Mouse (Mus musculus) layer of hippocampus, postnatal 10 days (tissue): Measurements from ENCODE around the gene 4930518I15Rik. TPM values are rescaled to one million over a fixed set of nuclear protein-coding genes. Genes with fewer than 3 reads are reported as not detected.
"Not testable (repeated sequence)": the region's sequence is repeated elsewhere in the genome, so short reads cannot be mapped to it uniquely, and the experiment has no call there.

Experiments
- DNase-seq, 2 experiments: peaks; one replicate each; pipeline ENCODE4 v3.0.0; 2021; ENCODE audit warnings: low spot score in 2 of 2
- total RNA-seq, 2 experiments: library from RNA; stranded (reverse); gene quantifications; 2 replicates each; pipeline ENCODE4 v1.2.3; 2021

The 4930518I15Rik gene
- total RNA-seq, 2 experiments from 2014 or later: 3.6 to 3.8 TPM

DNA sequence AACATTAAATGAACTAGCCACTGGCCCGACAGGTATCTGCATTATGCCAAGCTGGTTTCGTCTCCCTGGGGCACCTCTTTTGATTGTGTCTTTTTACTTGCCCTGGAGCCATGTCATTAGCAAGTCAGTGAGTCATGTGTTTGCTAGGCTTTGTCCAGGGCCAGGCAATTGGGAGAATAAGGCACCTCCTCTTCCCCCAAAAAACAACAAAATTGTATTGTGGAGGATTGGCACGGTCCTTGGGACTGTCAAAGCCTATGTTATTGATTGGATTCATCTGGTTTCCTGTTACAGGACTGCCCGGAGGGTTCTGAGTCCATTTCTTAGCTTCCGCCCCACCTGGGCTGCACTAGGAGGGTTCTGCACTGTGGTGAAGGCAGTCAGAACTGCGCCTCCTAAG lies 10.1 kb downstream of the 4930518I15Rik start:
- DNase-seq: no peak

DNA sequence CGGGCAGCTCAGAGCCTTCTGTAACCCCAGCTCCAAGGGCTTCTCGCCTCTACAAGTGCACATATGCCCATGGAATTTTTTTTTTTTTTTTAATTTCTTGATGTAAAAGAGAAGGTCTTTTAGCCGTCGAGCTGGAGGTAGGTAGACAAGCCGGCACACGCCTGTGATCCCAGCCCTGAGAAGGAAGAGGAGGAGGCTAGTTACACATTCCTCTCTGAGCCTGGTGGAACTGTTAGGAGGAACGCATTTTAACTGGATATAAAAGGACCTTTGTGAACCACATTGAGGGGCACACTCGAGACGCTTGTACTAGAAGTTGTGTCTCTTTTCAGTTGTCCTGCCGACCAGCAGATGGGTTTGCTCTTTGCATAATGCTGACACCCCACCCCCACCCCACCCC lies 13.0 kb downstream of the 4930518I15Rik start:
- no peak for DNase-seq

DNA sequence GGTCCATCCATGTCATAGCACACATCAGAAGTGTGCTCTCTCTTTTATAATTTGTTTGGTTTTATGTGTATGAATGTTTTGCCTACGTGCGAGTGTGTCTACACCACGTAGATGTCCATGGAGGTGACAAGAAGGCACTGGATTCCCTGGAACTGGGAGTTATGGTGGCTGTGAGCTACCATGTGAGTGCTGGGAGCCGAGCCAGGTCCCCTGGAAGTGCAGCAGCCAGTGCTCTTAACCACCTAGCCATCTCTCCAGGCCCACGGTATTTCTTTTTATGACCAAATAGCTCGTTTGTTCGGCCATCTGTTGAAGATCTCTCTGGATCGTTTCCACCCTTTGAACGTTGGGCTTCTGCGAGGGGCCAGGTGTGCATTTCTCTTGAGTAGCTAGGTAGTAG lies 14.4 kb downstream of the 4930518I15Rik start:
- DNase-seq: no peak

DNA sequence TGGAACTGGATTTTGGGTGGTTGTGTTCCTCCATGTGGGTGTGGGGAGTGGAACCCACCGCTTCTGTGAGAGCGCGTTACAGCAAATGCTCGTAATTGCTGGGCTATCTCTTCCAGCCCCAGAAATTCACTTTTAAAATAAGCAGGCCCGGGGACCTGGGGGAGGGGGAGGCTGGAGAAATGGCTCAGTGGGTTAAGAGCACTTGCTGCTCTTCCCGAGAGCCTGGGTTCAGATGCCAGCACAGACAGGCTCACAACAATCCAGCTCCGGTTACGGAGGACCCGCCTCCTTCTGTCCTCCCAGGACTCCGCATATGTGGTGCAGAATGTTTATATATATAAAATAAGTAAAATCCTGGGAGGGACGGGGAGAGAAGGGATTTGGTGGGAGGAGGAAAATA lies 15.0 kb downstream of the 4930518I15Rik start:
- no peak for DNase-seq

DNA sequence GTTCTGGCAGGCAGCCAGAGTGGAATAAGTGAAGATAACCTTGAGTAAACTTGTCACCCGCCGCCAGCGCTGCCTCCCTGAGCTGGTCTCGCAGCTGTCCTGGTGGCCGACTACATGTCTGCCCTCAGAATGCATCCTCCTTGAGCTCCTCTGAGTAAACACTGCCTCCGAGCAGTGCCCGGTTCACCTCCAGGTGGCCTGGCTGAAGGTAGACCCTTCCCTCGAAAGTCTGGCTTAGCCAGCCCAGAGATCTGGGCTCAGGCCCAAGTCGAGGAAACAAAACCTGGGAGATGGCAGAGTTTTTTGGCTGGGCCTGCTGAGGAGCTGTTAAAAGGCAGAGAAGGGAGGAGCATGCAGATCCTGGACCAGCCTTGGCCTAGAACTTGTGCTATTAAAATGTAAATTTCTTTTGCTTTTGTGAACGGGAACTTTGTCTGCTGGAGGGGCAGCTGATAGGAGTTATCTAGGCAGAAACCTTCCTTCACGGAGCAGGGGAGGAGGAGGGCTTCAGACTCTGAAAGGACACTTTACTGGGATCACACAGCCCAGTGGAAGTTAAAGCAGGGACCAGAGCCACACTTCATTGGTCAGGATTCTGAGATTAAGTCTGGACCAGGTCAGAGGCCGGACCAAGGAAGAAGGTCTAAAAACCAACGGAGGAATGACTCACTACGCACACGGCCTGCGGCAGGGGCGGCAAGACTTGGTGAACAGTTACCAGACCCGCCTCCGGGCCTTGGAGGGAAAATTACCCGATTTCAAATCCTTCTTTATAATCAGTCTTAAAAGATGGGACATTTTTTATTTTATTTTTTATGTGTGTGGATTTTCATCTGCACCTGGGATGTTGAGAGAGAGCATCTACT lies 15.7 kb downstream of the 4930518I15Rik start:
- DNase-seq: peak; percentile 47 to 57

DNA sequence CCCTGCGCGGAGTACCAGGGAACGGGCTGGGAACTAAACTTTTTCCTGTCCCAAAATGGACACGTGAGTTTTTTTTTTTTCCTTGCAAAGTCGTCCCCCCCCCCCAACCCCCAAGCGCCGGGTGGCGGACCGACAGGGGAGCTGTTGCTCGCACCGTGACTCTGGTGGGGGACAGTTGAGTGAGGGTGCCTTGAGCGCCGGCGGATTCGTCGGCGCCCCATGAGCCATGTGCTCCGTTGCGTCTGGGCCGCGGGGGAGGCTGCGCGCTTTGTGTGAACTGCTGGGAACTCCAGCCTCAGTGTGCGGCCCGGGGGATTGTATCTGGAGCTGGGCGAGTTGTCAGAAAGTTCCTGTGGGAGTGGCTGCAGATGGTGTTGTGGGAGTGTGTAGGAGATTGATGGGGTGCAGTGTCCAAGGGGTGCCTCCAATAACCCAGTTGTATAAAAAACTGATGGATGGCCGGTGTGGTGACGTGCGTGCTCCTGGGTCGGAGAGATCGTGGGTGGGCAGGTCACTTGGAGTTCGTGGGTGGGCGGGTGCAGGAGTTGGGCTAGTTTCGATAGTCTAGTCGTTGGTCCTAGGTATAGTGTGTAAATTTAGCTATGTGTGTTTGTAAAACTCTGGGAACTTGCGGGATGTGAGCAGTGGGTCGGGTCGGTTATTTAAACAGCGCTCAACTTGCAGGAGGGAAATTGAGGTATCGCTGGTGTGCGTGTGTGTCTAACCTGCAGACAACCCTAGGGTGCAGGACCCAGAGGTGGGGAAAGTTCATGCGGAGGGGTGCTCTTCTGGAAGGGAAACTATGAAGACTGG lies 16.5 kb downstream of the 4930518I15Rik start:
- peak; percentile 42 to 58 for DNase-seq

DNA sequence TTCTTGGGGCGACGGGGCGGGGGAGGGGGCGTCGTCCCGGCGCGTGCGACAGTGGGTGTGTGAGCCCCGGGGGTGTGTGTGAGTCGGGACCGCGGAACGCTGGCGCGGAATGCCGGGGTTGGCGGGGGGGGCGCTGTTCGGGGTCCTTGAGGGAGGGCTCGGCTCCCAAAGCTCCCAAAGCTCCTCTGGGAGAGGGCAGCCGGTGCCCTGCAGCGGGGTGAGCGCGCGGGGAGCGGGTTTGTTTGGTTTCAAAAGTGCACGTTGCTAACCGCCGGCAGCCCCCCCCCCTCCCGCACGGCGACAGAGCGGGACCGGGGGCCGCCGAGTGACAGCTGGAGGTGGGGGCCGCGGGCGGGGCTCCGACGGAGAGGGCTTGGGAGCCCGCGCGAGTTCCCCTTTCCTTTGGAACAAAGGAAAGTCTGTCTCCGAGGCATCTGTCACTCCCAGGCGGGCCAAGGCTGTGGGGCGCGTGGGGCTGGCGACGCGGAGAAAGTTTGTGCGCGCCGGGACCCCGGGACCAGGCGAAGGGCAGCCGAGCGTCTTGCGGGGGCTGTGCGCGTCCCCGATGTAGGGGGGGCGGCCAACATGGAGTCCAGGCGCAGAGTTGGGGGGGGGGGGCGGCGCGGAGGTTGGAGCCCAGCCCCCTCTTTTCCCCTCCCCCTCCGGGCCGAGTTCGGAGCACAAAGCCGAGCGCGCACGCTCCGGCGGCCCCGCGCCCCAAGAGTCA lies 17.3 kb downstream of the 4930518I15Rik start:
- DNase-seq: peak; percentile 44 to 62

DNA sequence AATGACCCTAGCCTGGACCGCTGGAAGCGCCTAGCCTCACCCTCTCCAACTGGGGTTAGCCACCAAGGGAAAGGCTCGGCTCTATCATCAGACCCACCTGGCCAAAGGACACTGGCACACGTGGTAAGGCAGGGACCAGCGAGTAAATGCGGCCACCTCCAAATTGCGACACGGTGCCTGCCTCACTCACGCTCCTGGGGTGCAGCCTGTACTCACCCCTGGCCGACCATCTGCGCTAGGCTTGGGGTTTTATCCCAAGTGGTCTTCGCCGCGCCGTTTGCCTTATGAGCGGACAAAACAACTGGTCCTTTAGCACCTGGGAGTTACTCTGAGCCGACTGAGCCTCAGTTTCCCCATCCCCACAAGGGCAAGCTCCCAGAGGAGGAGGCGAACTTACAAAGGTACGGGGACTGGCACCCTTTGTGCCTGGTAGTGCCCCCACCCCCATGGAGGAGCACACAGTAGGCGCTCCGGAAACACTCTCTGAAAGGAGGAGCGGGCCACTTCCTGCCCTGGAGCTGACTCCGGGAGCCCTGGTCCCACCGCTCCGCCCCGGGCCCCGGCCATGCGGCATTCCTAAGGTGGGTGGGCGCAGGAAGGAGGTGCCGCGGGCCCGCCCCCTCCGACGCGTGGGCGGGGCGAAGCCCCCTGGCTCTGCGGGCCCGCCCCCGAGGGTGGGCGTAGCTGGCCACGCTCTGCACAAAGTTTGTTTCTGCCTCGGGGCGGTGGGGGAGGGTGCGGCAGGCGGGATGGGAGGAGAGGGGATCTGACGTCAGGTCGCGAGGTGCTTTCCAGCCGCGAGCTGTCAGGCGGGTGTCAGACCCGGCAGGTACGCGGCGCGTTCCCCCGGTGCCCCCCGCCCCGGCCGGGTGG lies 18.2 kb downstream of the 4930518I15Rik start, which contains the start of gene Tgif2:
TSS of gene Tgif2 (plus strand) at position 689 of the 873 bp plus-strand sequence.
- peak in 1 of 2 experiments; percentile 59 for DNase-seq

DNA sequence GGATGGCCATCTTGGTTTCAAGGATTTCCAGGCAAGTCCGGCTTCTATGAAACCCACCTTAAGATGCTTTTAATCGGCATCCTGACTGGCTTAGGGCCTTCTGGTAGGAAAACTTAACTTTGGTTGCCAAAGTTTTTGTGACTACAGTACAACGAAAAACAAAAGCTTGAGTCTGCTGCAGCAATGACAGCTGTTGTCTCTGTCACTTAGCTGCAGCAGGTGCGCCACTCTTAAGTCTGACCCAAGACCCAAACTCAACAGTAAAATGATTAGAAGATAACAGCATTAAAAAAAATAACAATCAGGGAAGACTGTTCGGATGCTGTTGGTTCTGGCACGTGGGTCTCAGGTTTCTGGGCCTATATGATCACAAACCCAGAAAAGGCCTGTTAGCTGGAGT lies 18.9 kb downstream of the 4930518I15Rik start:
- no peak for DNase-seq

DNA sequence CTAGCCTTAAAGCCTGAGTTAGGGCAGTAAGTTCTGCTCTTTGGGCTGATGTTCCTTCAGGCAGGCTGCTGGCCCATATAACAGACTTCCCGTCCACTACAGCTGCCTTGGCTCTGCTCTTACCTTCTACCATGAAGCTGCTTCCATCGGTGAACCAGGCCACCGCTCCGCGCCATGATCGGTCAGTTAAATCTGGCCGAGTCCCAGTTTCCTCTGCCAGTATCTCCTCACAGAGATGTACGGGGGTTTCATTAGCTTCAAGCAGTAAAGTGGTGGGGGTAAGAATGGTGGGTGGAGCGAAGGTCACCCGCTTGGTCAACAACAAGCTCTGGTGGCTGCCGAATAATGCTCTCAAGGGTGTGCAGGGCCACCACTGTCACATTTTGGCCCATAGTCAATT lies 23.4 kb downstream of the 4930518I15Rik start:
- no peak for DNase-seq

DNA sequence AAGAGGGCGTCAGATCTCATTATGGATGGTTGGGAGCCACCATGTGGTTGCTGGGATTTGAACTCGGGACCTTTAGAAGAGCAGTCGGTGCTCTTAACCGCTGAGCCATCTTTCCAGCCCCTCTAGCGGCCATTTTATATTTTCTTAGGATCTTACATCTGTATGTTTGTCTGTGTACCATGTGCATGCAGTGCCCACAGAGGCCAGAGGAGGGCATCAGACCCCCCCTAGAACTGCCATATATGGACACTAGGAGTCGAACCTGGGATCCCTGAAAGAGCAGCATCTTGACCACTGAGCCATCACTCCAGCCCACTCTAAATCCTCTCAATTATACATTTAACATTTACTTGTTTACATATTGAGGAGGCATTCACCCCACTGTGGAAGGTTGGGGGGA lies 32.6 kb downstream of the 4930518I15Rik start:
- not testable (repeated sequence) for DNase-seq

DNA sequence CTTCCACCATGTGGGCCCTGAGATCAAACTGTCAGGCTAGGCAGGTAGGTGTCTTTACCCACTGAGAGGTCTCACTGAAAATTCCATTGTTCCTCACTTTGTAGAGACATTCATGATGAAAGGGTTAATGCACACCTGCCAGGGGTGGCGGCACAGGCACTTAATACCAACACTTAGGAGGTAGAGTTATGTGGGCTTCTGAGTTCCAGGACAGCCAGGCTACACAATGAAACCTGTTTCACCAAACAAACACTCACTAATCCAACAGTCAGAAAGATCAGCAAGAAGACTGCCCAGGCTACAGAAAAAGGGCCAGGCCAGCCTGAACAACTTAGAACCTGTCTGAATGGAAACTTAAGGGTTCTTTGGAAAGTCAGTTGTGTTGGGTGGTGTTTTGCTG lies 41.6 kb downstream of the 4930518I15Rik start:
- no peak for DNase-seq

DNA sequence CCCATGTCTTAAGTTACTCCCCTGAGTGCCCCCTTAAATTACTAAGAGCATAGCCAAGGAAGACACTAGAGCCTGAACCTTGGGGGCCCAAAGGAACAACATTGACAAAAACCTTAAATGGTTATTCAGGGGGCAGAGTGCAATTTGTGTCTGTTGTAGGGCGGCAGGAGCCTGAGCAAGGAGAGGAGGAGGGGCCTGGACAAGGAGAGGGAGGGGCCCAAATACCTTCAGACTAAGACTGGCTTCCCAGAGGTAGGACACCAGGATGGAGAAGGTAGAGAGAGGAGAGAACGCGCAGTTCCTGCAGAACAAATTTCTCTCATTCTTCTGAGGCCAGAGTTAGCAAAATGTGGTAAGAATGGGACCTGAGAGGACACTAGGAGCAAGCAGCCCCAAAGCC lies 42.3 kb downstream of the 4930518I15Rik start:
- no peak for DNase-seq

DNA sequence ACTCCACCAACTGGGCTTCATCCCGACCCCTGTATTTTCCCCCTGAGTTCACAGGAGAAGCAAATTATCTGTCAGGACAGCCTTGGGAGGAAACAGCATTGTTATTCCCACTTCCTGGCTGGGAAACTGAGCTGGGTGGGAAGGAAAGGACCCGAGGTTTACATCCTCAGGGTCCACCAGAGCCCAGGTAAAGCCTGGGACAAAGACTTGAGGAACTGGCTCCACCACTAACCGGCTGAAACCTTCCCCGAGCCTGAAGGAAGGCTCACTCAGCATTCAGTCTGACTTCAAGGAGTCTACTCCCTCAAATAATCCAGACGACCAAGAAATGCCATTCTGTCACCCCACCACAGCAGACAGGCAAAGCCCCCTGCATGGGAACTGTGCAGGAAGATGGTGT lies 42.9 kb downstream of the 4930518I15Rik start:
- no peak for DNase-seq

DNA sequence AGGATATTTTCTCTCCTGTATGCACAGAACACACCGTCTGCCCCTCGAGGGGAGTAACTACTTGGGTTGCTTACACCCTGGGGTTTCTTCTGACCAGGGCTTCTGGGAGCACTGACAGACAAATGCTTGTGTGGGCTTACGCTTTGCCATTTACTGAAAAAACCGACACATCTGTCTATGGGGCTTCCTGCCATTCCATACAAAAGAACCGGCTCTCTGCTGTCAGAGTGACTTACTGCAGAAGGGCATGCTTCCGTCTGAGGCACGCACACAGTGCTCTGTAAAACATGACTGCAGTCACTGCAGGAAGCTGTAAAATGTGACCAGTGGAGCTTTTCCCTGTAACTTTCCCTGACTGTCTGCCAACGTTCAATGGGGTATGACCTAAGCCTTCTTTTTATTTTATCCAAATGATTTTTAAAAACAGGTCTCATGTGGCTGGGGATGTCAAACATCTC lies 43.4 kb downstream of the 4930518I15Rik start:
- no peak for DNase-seq

DNA sequence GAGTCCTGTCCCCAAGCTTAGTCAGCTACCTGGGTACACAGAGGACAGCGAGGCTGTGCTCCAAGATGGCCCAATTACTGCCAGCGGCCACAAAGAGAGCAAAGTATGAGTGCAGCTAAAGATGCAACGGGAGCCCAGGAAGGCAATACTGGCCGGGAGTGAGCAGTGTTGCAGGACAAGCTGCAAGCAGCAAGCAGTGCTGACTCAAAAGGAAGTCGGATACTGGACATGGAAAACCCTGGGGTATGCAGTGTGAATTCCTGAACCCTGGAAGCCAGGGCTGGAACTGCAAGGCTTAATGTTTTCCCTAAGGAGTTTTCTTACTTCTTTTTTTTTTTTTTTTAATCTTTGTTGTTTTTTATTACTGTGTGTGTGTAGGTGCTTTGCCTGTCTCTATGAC lies 46.2 kb downstream of the 4930518I15Rik start:
- DNase-seq: no peak

DNA sequence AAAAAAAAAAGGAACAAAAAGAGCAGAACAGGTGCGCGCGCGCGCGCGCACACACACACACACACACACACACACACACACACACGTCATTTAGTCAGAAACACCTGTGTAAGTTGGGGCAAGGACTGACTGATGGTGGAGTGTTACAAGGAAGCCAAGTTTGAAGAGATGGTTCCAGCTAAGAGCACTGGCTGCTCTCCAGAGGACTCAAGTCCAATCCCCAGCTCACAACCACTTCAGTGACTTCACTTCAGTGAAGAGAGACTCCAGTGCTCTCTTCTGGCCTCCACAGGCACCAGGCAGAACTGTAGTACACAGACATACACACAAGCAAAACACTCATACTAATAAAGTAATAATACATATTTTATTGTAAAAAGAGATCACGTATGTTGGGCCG lies 47.0 kb downstream of the 4930518I15Rik start:
- no peak for DNase-seq

DNA sequence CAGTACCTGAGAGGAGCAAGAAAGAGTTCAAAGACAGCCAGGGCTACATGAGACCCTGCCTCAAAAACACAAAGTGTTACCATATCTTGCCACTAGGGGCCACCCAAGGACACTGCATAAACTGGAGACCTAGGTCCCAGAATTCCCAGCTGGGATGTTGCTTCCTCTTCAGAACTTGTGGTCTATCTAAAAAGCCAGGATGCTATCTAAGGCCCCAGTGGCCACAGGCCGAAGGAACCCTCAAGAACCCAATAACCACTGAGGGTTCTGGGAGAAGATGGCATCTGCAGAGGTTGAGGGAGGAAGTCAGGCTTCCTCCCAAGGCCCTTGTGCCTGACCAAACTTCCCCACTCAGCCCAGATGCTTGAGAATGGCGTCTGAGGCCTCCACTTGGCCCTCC lies 48.2 kb downstream of the 4930518I15Rik start:
- DNase-seq: peak; percentile 78 to 83

DNA sequence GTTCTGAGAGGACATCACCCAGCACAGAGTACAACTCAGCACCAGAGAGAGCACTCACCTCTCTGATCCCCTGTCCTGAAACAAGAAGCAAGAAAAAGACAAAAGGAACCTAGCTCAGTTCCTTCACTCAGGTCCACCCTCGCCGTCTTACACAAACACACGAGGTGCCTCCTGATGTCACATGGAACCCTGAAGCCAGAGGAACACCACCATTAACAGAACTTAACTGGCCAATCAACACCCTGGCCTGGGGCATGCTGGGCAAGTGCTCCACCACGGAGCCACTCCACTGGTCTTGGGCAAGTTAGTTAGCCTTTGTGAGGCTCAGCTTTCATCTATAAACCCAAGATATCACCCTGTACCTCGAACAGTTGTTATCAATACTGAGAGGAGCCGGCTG lies 50.9 kb downstream of the 4930518I15Rik start:
- no peak for DNase-seq
